12 mouse cellular contexts compared by ENCODE assay signal in the genomic region with DNA sequence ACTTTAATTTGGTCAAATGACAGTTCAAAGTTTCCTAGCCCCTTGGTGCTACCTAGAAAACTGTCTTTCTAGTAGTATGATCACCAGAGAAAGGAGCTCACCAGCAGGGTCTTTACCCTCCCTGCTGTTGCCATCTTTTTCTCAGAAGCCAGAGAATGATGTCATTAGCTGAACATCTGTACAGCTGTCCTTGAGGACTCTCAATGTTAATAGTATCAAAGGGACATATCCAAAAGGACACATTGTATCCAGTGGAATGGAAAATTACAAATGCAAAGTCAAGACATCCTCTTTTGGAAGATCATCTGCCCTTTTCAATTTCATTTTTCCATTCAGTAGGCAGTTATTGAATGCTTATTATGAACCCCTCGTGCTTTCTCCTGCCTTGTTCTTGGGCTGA.
DNase-seq lines count a peak whose midpoint lies in the region.
"Had no signal": no experiment of that assay in that cellular context is flagged by ENCODE, and none has a peak within 500 bp of the region (broad histone marks: within the 10 kb centered on the region; RNA-seq: fewer than 3 reads in every experiment).

No protein-coding gene starts in this region.

- intact Hi-C loops in heart, postnatal 10 days (cut with DNase I) = no loop called here

- peak; percentile 52 for DNase-seq in heart, adult 11 months
- DNase-seq in heart, postnatal 10 days = no peak
- DNase-seq: adrenal gland, adult 2 months; adrenal gland, adult 8-10 months; adrenal gland, postnatal 10 days; adrenal gland, postnatal 14 days; adrenal gland, postnatal 25 days; B cell, adult 2 months; cerebellum, adult 11 months; cerebellum, adult 11-12 months; cerebellum, adult 18-20 months; cerebellum, adult 2 months had no signal
